Mouse (Mus musculus): ENCODE measurements around the gene Mfap5. TPM values are rescaled to one million over a fixed set of nuclear protein-coding genes. Genes with fewer than 3 reads are reported as not detected.

Mfap5 gene
- not detected for total RNA-seq (2023)

GRCm38 (mm10) chr6:122505545-122505944 lies at the start of gene Mfap5:
Mfap5 (plus strand) TSS chr6:122505845.

DNA sequence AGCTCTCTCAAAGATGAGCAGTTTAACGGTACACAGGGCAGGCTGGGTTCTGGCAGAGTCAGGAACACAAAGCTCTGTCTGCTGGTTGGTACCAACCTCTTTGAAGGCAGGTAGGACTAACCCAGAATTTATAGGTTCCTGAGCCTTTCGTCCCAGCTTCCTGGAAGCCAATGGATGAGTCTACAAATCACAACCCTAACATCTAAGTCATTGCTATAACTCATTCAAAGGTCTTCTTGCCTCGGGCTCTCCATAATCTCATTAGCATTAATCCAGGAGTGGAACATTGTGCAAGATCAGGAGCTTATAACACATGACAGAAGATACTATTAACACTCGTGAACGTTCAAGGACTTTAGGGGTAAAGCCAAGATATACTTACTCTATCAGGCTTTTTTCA lies 7.0 kb upstream of the Mfap5 start, which contains the start of gene Rimklb:
TSS of gene Rimklb (minus strand) at position 101 of the 400 bp plus-strand sequence.

GRCm38 (mm10) chr6:122553606-122554005 lies 48.0 kb downstream of the Mfap5 start, which contains the start of gene Aicda:
Aicda (plus strand) TSS chr6:122553801.

Other genes with a start within 250 kb of the Mfap5 start
- not detected for gene Klrg1, start 223.0 kb upstream of the Mfap5 start, total RNA-seq (2023)
- 100 to 1,000 TPM; 140 TPM for gene M6pr, start 197.1 kb upstream of the Mfap5 start, total RNA-seq (2023)
- 10 to 100 TPM; 40.7 to 45.5 TPM for gene Phc1, start 165.3 kb upstream of the Mfap5 start, total RNA-seq (2023)
- gene Rimklb, start 7.1 kb upstream of the Mfap5 start, total RNA-seq (2023): not detected
- gene Aicda, start 48.0 kb downstream of the Mfap5 start, total RNA-seq (2023): 1 to 10 TPM; 1.3 to 1.7 TPM
- gene Apobec1, start 96.6 kb downstream of the Mfap5 start, total RNA-seq (2023): 10 to 100 TPM; 79.0 to 85.0 TPM
- not detected for gene Gdf3, start 104.2 kb downstream of the Mfap5 start, total RNA-seq (2023)
- gene Dppa3, start 120.6 kb downstream of the Mfap5 start, total RNA-seq (2023): not detected
- gene Nanog, start 201.6 kb downstream of the Mfap5 start, total RNA-seq (2023): not detected